Mouse (Mus musculus) embryonic facial prominence, embryonic 12.5 days (tissue): ENCODE measurements around the gene Fank1. TPM values are rescaled to one million over a fixed set of nuclear protein-coding genes. Genes with fewer than 3 reads are reported as not detected.

ENCODE experiments used
- ATAC-seq: fragments of 200-750 bp; cut with Nextera tagmentation; 2 replicates; pipeline ENCODE4 v1.8.0; 2017; ENCODE audit not compliant: insufficient number of reproducible peaks, insufficient read depth, low FRiP score, low TSS enrichment
- H3K27ac ChIP-seq: fragments of 300-500 bp; sonication (generic); 2 replicates; pipeline ENCODE4 v1.5.1; 2016; ENCODE audit warnings: mild to moderate bottlenecking
- H3K27me3 ChIP-seq: fragments of 300-500 bp; sonication (generic); 2 replicates; pipeline ENCODE4 v1.6.1; 2016; ENCODE audit warnings: mild to moderate bottlenecking, moderate library complexity
- H3K36me3 ChIP-seq: fragments of 300-500 bp; sonication (generic); 2 replicates; pipeline ENCODE4 v1.6.1; 2016; ENCODE audit warnings: mild to moderate bottlenecking
- H3K4me1 ChIP-seq: fragments of 300-500 bp; sonication (generic); 2 replicates; pipeline ENCODE4 v1.6.1; 2016
- H3K4me2 ChIP-seq: fragments of 300-500 bp; sonication (generic); replicated peaks from 2 replicates; pipeline ENCODE4 v1.6.1; 2016; ENCODE audit warnings: mild to moderate bottlenecking, moderate library complexity
- H3K4me3 ChIP-seq: fragments of 300-500 bp; sonication (generic); 2 replicates; pipeline ENCODE4 v1.5.1; 2016; ENCODE audit warnings: mild to moderate bottlenecking
- H3K9ac ChIP-seq: fragments of 300-500 bp; sonication (generic); 2 replicates; pipeline ENCODE4 v1.6.1; 2016; ENCODE audit warnings: mild to moderate bottlenecking, moderate library complexity
- H3K9me3 ChIP-seq: fragments of 300-500 bp; sonication (generic); 2 replicates; pipeline ENCODE4 v1.6.1; 2016; ENCODE audit warnings: mild to moderate bottlenecking, moderate library complexity
- whole genome bisulfite sequencing: fragments of 180-500 bp; shearing (Covaris S2); methylation state at CpG from one replicate; pipeline ENCODE4 v1.1.7; 2016; 5-methylcytosine and 5-hydroxymethylcytosine counted together
- polyA plus RNA-seq: library from polyadenylated mRNA; unstranded; fragments of >200 nt; fragmentation: Nextera tagmentation; extraction: Ambion mirVana; gene quantifications from 2 replicates; pipeline ENCODE4 v1.2.1, GENCODE M21; 2016

The Fank1 gene
- polyA plus RNA-seq, 1 experiment from 2014 or later = 0.43 TPM

- ATAC-seq = no peak
- Histone ChIP-seq H3K27ac (no peak overlapping the region), H3K9ac (no peak overlapping the region), H3K4me2 (peak overlapping the region; percentile 87; the same call in 1 of the 2 replicates), H3K4me3 (no peak overlapping the region), H3K4me1 (peaks cover 6% of the 10 kb centered on the region), H3K36me3 (no peaks in the 10 kb centered on the region), H3K27me3 (peaks cover 11% of the 10 kb centered on the region), H3K9me3 (no peaks in the 10 kb centered on the region)
- WGBS = 77% methylated on average over 5 of the region's 5 CpGs
Observed at GRCm38 (mm10) chr7:133775179-133775578, 1.5 kb upstream of the Fank1 start.

DNA sequence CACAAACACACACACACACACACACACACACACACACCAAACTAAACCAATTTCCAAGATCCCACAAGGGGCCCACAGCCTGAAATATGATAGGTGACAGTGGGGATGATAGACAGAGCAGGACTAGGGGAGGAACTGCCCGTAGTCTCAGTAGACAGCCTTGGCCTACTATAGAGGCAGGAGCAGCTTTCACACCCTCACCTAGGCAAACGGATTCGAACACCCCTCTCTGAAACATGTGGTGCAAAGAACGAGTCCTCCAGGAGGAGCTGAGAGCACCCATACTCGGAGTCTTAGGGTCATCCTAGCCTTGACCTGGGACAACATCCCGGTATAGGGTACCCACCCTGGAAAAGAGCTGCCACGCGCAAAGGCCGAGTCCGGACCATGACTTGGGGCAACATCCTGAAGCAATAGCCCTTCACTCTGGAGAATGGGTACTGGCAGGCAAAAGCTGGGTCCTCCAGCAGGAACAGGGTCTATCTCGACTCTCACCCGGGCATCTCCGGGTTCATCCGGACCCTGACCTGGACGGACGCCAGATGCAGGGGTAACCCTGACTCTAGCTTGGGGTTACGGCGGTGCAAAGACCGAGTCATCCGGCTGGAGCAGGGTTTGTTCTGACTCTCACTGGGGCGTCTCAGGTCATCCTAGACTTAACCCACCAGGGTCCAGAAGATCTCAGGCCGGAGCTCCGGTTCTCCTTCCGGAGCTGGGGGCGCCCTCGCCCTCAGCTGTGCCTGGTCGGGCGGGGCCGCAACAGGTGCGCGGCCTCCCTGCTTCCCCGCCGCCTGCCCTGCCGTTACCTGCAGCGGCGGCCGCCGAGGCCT is 650 bp upstream of the Fank1 start:
- Histone ChIP-seq H3K36me3 (no peaks in the 10 kb centered on the region), H3K27ac (no peak overlapping the region), H3K4me3 (peak overlapping the region; percentile 73), H3K27me3 (peaks cover 11% of the 10 kb centered on the region), H3K4me2 (peak overlapping the region; percentile 87), H3K4me1 (peaks cover 6% of the 10 kb centered on the region), H3K9ac (peak overlapping the region; percentile 67), H3K9me3 (no peaks in the 10 kb centered on the region)
- WGBS = 4% methylated on average over 38 of the region's 38 CpGs
- peak; percentile 53 for ATAC-seq

DNA sequence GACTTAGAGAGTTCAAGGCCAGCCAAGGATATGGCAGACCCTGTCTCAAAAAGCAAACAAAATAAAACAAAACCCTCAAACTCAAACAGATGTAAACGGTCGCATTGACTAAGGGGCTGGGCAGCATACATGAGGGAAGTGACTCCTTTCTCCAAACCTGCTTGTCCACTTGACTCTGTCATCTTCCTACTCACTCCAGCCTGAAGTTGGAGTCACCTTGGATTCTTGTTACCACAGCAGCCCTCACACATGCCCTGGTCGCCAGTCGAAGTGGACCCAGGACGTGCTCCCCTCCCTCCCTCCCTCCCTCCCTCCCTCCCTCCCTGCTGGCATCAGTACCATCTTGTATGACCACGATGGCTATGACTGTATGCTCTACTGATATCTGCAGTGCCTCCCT is 4.9 kb downstream of the Fank1 start:
- no peak overlapping the region for H3K27ac ChIP-seq
- ATAC-seq = no peak
- H3K4me3 ChIP-seq = no peak overlapping the region
- H3K9ac ChIP-seq = no peak overlapping the region
- H3K4me2 ChIP-seq = no peak overlapping the region
- H3K4me1 ChIP-seq = no peaks in the 10 kb centered on the region
- 69% methylated on average over 6 of the region's 6 CpGs for WGBS
- peaks cover 5% of the 10 kb centered on the region; the same call in 1 of the 2 replicates for H3K27me3 ChIP-seq
- no peaks in the 10 kb centered on the region for H3K9me3 ChIP-seq
- no peaks in the 10 kb centered on the region for H3K36me3 ChIP-seq

- Histone ChIP-seq H3K4me1 (no peaks in the 10 kb centered on the region), H3K9me3 (no peaks in the 10 kb centered on the region), H3K4me3 (no peak overlapping the region), H3K9ac (no peak overlapping the region), H3K27ac (no peak overlapping the region), H3K4me2 (no peak overlapping the region), H3K27me3 (peaks cover 5% of the 10 kb centered on the region; the same call in 1 of the 2 replicates), H3K36me3 (no peaks in the 10 kb centered on the region)
- ATAC-seq = no peak
- 60% methylated on average over 6 of the region's 6 CpGs for WGBS
Observed at GRCm38 (mm10) chr7:133781991-133782390, 5.3 kb downstream of the Fank1 start.

GRCm38 (mm10) chr7:133782717-133783435 is 6.2 kb downstream of the Fank1 start, which contains the start of gene Dhx32:
Gene Dhx32, minus strand, starts transcription at chr7:133782726.
- no peak for ATAC-seq
- Histone ChIP-seq H3K4me2 (no peak within 1 kb of the TSS), H3K4me1 (no peaks in the 10 kb centered on the region), H3K27me3 (no peaks in the 10 kb centered on the region), H3K36me3 (no peaks in the 10 kb centered on the region), H3K4me3 (no peak within 1 kb of the TSS), H3K9me3 (no peaks in the 10 kb centered on the region), H3K9ac (no peak within 1 kb of the TSS; the same call in 1 of the 2 replicates), H3K27ac (no peak within 1 kb of the TSS)
- WGBS = 24% methylated on average over 18 of the region's 18 CpGs

DNA sequence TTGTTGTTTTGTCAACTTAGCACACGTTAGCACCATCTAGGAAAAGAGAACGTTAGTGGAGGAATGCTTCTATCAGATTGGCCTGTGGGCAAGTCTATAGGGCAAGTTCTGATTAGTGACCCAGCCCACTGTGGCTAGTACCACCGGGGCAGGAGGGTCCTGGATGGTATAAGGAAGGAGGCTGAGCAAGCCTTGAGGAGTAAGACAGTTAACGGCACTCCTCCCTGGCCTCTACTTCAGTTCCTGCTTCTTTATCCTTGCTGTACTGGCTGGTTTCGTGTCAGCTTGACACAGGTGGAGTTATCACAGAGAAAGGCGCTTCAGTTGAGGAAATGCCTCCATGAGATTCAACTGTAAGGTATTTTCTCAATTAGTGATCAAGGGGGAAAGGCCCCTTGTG is 10.9 kb downstream of the Fank1 start:
- H3K36me3 ChIP-seq = no peaks in the 10 kb centered on the region
- no peak overlapping the region for H3K9ac ChIP-seq
- WGBS = 81% methylated on average over 6 of the region's 6 CpGs
- ATAC-seq = no peak
- no peak overlapping the region for H3K4me3 ChIP-seq
- no peaks in the 10 kb centered on the region for H3K4me1 ChIP-seq
- H3K9me3 ChIP-seq = no peaks in the 10 kb centered on the region
- H3K27ac ChIP-seq = no peak overlapping the region
- H3K27me3 ChIP-seq = no peaks in the 10 kb centered on the region
- no peak overlapping the region for H3K4me2 ChIP-seq

GRCm38 (mm10) chr7:133788147-133788546 is 11.5 kb downstream of the Fank1 start:
- H3K4me2 ChIP-seq = no peak overlapping the region
- H3K36me3 ChIP-seq = no peaks in the 10 kb centered on the region
- no peak for ATAC-seq
- H3K27me3 ChIP-seq = no peaks in the 10 kb centered on the region
- H3K9me3 ChIP-seq = no peaks in the 10 kb centered on the region
- no peak overlapping the region for H3K4me3 ChIP-seq
- H3K9ac ChIP-seq = no peak overlapping the region
- H3K4me1 ChIP-seq = no peaks in the 10 kb centered on the region
- 62% methylated on average over 3 of the region's 3 CpGs for WGBS
- H3K27ac ChIP-seq = no peak overlapping the region

DNA sequence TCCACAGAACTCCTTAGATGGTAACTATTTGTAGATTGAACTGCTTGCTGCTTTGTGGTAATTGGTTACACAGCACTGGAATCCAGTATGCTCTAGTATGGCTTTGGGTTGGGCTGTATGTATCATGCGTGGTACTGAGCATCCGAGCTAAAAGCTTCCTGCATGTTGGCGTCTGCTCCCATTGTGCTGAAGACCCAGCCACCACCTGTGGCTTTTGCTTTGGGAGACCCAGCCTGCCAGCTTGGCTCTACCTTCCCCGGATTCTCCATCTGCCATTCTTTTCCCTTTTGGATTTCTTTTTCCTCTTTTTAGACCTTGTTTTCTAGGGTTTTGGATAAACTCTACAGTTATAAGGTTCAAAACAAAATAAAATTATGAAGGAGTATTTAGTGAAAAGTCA is 13.5 kb downstream of the Fank1 start:
- no peaks in the 10 kb centered on the region for H3K27me3 ChIP-seq
- no peaks in the 10 kb centered on the region; the same call in 1 of the 2 replicates for H3K4me1 ChIP-seq
- H3K4me3 ChIP-seq = no peak overlapping the region
- no peaks in the 10 kb centered on the region for H3K36me3 ChIP-seq
- H3K9me3 ChIP-seq = no peaks in the 10 kb centered on the region
- no peak overlapping the region for H3K27ac ChIP-seq
- no peak overlapping the region for H3K9ac ChIP-seq
- H3K4me2 ChIP-seq = no peak overlapping the region
- no peak for ATAC-seq
- WGBS = 93% methylated on average over 4 of the region's 4 CpGs

DNA sequence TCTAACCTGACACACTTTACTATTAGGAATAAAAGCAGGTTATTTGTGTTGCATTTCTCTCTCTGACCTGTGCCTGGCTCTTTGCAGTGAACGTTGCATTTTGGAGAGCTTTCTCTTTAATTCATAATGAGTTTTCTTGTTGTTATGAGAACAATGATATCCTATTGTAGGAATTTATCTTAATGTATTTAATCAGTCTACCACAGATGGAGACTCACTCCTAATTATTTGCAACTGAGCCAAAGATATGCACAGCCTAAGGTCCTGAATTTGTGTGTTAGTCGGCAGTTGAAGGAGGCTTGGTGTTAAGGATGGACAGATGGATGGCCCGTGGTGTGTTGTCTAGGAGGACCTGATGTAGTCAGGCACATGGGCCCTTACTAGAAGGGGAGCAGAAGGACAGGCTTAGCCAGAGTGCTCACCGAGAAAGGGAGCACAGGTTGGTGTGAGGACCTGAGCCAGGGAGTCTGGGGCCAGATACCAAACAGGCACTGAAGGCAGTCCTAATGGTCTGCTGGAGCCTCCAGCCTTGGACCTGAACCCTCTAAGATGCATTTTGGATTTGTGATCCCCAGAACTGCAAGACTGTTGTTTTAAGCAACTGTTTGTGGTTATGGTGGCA is 14.1 kb downstream of the Fank1 start:
- Histone ChIP-seq H3K27me3 (no peaks in the 10 kb centered on the region), H3K36me3 (no peaks in the 10 kb centered on the region), H3K4me2 (no peak overlapping the region), H3K4me3 (no peak overlapping the region), H3K4me1 (no peaks in the 10 kb centered on the region; the same call in 1 of the 2 replicates), H3K9ac (no peak overlapping the region), H3K27ac (no peak overlapping the region), H3K9me3 (no peaks in the 10 kb centered on the region)
- WGBS = 88% methylated on average over 4 of the region's 4 CpGs
- ATAC-seq = no peak

DNA sequence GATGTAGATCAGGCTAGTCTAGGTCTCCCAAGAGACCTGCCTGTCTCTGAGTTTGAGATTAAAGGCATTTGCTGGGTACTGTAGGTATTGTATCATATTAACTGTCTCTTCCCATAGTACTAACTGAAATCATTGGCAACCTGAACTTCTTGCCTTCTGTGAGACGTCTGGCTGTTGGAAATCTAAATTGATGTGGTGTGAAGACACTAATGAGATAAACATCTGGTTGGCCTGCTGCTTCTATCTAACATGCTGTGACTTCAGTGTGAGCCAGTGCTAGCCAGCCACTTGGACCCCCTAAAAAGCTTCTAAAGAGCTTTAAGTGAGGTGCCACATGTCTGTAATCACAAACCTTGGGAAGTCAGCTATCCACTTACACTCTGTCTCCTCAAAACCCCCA is 16.1 kb downstream of the Fank1 start:
- Histone ChIP-seq H3K4me3 (no peak overlapping the region), H3K9ac (no peak overlapping the region), H3K9me3 (no peaks in the 10 kb centered on the region), H3K27me3 (no peaks in the 10 kb centered on the region), H3K4me1 (no peaks in the 10 kb centered on the region; the same call in 1 of the 2 replicates), H3K36me3 (no peaks in the 10 kb centered on the region), H3K4me2 (no peak overlapping the region), H3K27ac (no peak overlapping the region)
- WGBS = 18% methylated on average over 1 of the region's 1 CpGs
- no peak for ATAC-seq

DNA sequence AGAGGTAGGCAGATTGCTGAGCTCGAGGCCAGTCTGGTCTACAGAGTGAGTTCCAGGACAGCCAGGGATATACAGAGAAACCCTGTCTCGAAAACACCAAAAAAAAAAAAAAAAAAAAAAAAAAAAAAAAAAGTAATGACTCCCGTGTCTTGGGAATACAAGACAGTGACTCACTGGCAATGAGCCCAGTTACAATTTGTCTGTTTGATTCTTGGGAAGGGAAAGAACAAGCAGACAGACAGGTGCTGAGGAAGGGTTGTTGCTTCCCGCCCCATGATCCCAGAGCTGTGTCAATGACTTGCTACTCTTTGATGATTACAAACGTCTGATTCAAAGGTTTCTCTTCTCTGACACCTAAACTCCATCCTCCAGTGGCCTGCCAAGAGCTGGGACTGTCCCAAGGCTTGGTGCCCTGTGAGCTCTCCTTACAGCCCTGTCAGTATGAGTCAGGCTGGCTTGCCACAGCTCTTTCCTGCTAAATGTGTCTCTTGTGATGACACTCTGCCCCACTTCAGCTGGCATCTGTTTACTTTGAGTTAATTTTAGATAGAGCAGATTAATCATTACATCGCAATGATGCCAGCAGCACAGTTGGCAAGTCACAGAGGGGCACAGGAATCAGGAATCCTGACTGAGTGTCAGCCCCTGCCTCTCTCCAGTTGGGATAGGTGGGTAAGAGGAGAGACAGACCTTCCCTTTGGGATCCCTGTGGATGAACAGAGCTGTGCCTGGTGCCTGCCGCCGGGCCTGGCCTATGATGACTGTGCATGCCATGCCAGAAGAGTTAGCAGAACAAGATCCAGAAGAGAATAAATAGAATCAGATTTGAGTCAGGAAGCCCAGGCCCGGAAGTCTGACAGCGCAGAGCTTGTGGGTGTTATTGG is 16.8 kb downstream of the Fank1 start:
- H3K4me3 ChIP-seq = no peak overlapping the region
- no peak overlapping the region for H3K9ac ChIP-seq
- no peaks in the 10 kb centered on the region for H3K36me3 ChIP-seq
- no peak for ATAC-seq
- no peaks in the 10 kb centered on the region for H3K9me3 ChIP-seq
- no peaks in the 10 kb centered on the region for H3K27me3 ChIP-seq
- no peak overlapping the region for H3K27ac ChIP-seq
- no peaks in the 10 kb centered on the region; the same call in 1 of the 2 replicates for H3K4me1 ChIP-seq
- 67% methylated on average over 10 of the region's 10 CpGs for WGBS
- no peak overlapping the region for H3K4me2 ChIP-seq
